In genomic region chrX:160502048-160503041, GRCm38 (mm10) we compare ENCODE assay signal across 8 mouse cellular contexts. TPM values are rescaled to one million over a fixed set of nuclear protein-coding genes. Genes with fewer than 3 reads are reported as not detected.
DNase-seq lines count a peak whose midpoint lies in the region; ATAC-seq lines count a peak whose summit lies in the region.

Phka2 (plus strand) TSS chrX:160502166.

- DNase-seq in MN1 (ENCODE audit: low spot score) = peak; percentile 77
- peak; percentile 85 for DNase-seq in cerebellum, adult 9-10 months
- peak; percentile 53 to 76 for DNase-seq in frontal cortex, adult 2 months (ENCODE audit: extremely low spot score in 1 of 2, low spot score in 1 of 2)
- peak; percentile 82 for DNase-seq in hindbrain, embryonic 11.5 days (ENCODE audit: low spot score)
- DNase-seq in layer of hippocampus, postnatal 10 days (ENCODE audit: low spot score in 2 of 2) = peak; percentile 74 to 82
- DNase-seq in lung, postnatal 10 days = peak; percentile 92
- DNase-seq in ovary, postnatal 36 days (ENCODE audit: low spot score) = peak; percentile 83
- DNase-seq in thymus, postnatal 25 days = peak; percentile 86

- WGBS in hindbrain, embryonic 11.5 days = 16% methylated on average over 55 of the region's 61 CpGs

- peak within 1 kb of the TSS; percentile 56 for H3K9ac ChIP-seq in hindbrain, embryonic 11.5 days (ENCODE audit: low read depth, low read length)

- no peaks in the 10 kb centered on the region for H3K4me1 ChIP-seq in hindbrain, embryonic 11.5 days (replicated peaks; ENCODE audit: control insufficient read depth, insufficient read depth, low read length)

- peak within 1 kb of the TSS; percentile 45; the same call in 1 of the 2 replicates for H3K27ac ChIP-seq in hindbrain, embryonic 11.5 days (ENCODE audit: low read depth, low read length)

- H3K9me3 ChIP-seq in hindbrain, embryonic 11.5 days (ENCODE audit: control insufficient read depth, low read length) = no peaks in the 10 kb centered on the region

- H3K4me2 ChIP-seq in hindbrain, embryonic 11.5 days (replicated peaks; ENCODE audit: low read depth, low read length) = peak within 1 kb of the TSS; percentile 50

- H3K27me3 ChIP-seq in hindbrain, embryonic 11.5 days (ENCODE audit: control insufficient read depth, insufficient read depth, low read length) = no peaks in the 10 kb centered on the region; the same call in 1 of the 2 replicates

- peak within 1 kb of the TSS; percentile 56 for H3K4me3 ChIP-seq in hindbrain, embryonic 11.5 days (ENCODE audit: low read depth, low read length)

- H3K36me3 ChIP-seq in hindbrain, embryonic 11.5 days (ENCODE audit: control insufficient read depth, insufficient read depth, low read length) = no peaks in the 10 kb centered on the region

- ATAC-seq in hindbrain, embryonic 11.5 days (ENCODE audit: low FRiP score) = peak; percentile 99

RNA-seq across cellular contexts. Expression of gene Phka2, which starts in this region (rescaled TPM):
- 30.6 and 35.7 TPM in 2 replicates for polyA plus RNA-seq in frontal cortex, adult 2 months (2012; rRNA removed)
- polyA plus RNA-seq in hindbrain, embryonic 11.5 days (2014; fragmentation: Nextera tagmentation; extraction: Ambion mirVana) = 17.8 and 19.3 TPM in 2 replicates
- 10 to 100 TPM; 22.0 to 23.6 TPM for total RNA-seq in layer of hippocampus, postnatal 10 days (2021)

Comparison
In these comparisons a context has a peak if more than half of its experiments do, and no peak if none do; other contexts are left out.
1. Peak in every context shown above with its lines: DNase-seq, ATAC-seq, H3K4me3 ChIP-seq and H3K27ac ChIP-seq.